Mouse (Mus musculus) liver, postnatal 0 days (tissue): ENCODE data around the gene Npm1. TPM values are rescaled to one million over a fixed set of nuclear protein-coding genes. Genes with fewer than 3 reads are reported as not detected.

Source experiments
- ATAC-seq: fragments of 200-750 bp; cut with Nextera tagmentation; 2 replicates; pipeline ENCODE4 v1.8.0; 2017; ENCODE audit warnings: mild to moderate bottlenecking, moderate library complexity
- DNase-seq: peaks from one replicate; pipeline ENCODE4 v3.0.0-alpha.2; 2016
- H3K27ac ChIP-seq: fragments of 300-500 bp; sonication (generic); 2 replicates; pipeline ENCODE4 v1.5.1; 2014; ENCODE audit warnings: antibody characterized with exemption, moderate library complexity, mild to moderate bottlenecking, low read depth
- H3K27me3 ChIP-seq: fragments of 300-500 bp; sonication (generic); 2 replicates; pipeline ENCODE4 v1.6.1; 2014; ENCODE audit warnings: low read length, control low read depth, mixed read lengths; ENCODE audit not compliant: insufficient read depth
- H3K36me3 ChIP-seq: fragments of 300-500 bp; sonication (generic); replicated peaks from 2 replicates; pipeline ENCODE4 v1.6.1; 2014; ENCODE audit warnings: mild to moderate bottlenecking, control low read depth, low read length, moderate library complexity, mixed read lengths; ENCODE audit not compliant: insufficient read depth
- H3K4me1 ChIP-seq: fragments of 300-500 bp; sonication (generic); 2 replicates; pipeline ENCODE4 v1.6.1; 2014; ENCODE audit warnings: antibody characterized with exemption, mild to moderate bottlenecking, control low read depth; ENCODE audit not compliant: insufficient read depth
- H3K4me2 ChIP-seq: fragments of 300-500 bp; sonication (generic); 2 replicates; pipeline ENCODE4 v1.6.1; 2014; ENCODE audit warnings: low read depth, mild to moderate bottlenecking, low read length, moderate library complexity, mixed read lengths
- H3K4me3 ChIP-seq: fragments of 300-500 bp; sonication (generic); 2 replicates; pipeline ENCODE4 v1.5.1; 2014; ENCODE audit warnings: low read depth, low read length
- H3K9ac ChIP-seq: fragments of 300-500 bp; sonication (generic); replicated peaks from 2 replicates; pipeline ENCODE4 v1.6.1; 2014; ENCODE audit warnings: mild to moderate bottlenecking, moderate library complexity
- H3K9me3 ChIP-seq: fragments of 300-500 bp; sonication (generic); 2 replicates; pipeline ENCODE4 v1.6.1; 2016; ENCODE audit warnings: mild to moderate bottlenecking, control low read depth, low read length, mixed read lengths
- CTCF ChIP-seq: sonication (generic); IDR thresholded peaks from 2 replicates; pipeline ENCODE4 v1.5.1; 2016; ENCODE audit warnings: antibody characterized with exemption, low read depth
- EP300 ChIP-seq: IDR thresholded peaks from 2 replicates; pipeline ENCODE4 v1.6.1; 2016; ENCODE audit warnings: antibody characterized with exemption, low read depth, mild to moderate bottlenecking
- WGBS: fragments of 180-500 bp; shearing (Covaris S2); extraction: QIAGEN DNeasy Blood & Tissue Kit; methylation state at CpG from one replicate; pipeline ENCODE4 v1.1.7; 2014; ENCODE audit not compliant: insufficient replicate concordance; 5-methylcytosine and 5-hydroxymethylcytosine counted together
- polyA plus RNA-seq: library from polyadenylated mRNA; unstranded; fragments of >200 nt; fragmentation: Nextera tagmentation; extraction: Ambion mirVana; gene quantifications from 2 replicates; pipeline ENCODE4 v1.2.1, GENCODE M21; 2015

Npm1 gene
- polyA plus RNA-seq, 1 experiment from 2014 or later = 321 TPM

GRCm38 (mm10) chr11:33148338-33149087 is 14.5 kb downstream of the Npm1 start:
- TF ChIP-seq CTCF = peak; percentile 81
- no peak for TF ChIP-seq EP300
- ATAC-seq = peak; percentile 81

GRCm38 (mm10) chr11:33147572-33148337 is 15.3 kb downstream of the Npm1 start:
- DNase-seq (peak; percentile 44), ATAC-seq (peak; percentile 41)
- Histone ChIP-seq H3K9ac (no peak overlapping the region), H3K4me3 (peak overlapping the region; percentile 44), H3K27me3 (peaks cover 55% of the 10 kb centered on the region), H3K4me1 (peaks cover 16% of the 10 kb centered on the region), H3K27ac (no peak overlapping the region), H3K9me3 (no peaks in the 10 kb centered on the region), H3K4me2 (peak overlapping the region; percentile 73), H3K36me3 (peaks cover 17% of the 10 kb centered on the region)
- WGBS = under 1% methylated on average over 44 of the region's 85 CpGs
- TF ChIP-seq EP300 (no peak), CTCF (no peak)

More at GRCm38 (mm10) chr11:33148338-33149087, 14.5 kb downstream of the Npm1 start:
- 6% methylated on average over 23 of the region's 23 CpGs for WGBS
- H3K4me3 ChIP-seq = peak overlapping the region; percentile 44
- no peak overlapping the region for H3K9ac ChIP-seq
- H3K36me3 ChIP-seq = peaks cover 24% of the 10 kb centered on the region
- peak overlapping the region; percentile 73 for H3K4me2 ChIP-seq
- peaks cover 16% of the 10 kb centered on the region for H3K4me1 ChIP-seq
- H3K9me3 ChIP-seq = no peaks in the 10 kb centered on the region
- no peak overlapping the region for H3K27ac ChIP-seq
- DNase-seq = peak; percentile 74
- H3K27me3 ChIP-seq = peaks cover 47% of the 10 kb centered on the region

DNA sequence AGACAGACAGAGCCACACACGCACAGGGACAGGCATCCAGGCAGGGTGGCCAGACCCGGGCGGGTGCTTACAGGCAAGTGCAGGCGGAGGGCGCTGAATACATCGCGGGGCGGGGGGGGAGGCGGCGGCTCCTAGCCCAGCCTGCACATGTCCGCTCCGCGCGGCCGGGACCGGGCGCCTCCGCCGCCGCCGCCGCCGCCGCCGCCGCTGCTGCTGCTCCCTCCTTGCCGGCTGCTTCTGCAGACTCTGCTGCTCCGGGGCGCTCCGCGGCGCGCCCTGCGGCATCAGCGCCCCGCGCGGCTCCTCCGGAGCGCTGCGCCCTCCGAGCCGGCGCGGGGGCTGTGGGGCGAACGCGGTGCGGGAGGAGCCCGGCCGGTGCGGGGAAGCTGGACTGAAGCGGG is 15.8 kb downstream of the Npm1 start, which contains the start of gene Fgf18:
Fgf18 (minus strand) TSS at position 230 of the 401 bp plus-strand sequence.
- ATAC-seq = peak; percentile 19; the same call in 1 of the 2 replicates
- no peak for DNase-seq
- no peak for TF ChIP-seq CTCF
- Histone ChIP-seq H3K4me3 (peak within 1 kb of the TSS; percentile 44), H3K9ac (no peak within 1 kb of the TSS), H3K9me3 (no peaks in the 10 kb centered on the region), H3K4me1 (peaks cover 16% of the 10 kb centered on the region), H3K36me3 (peaks cover 15% of the 10 kb centered on the region), H3K27me3 (peaks cover 56% of the 10 kb centered on the region), H3K27ac (no peak within 1 kb of the TSS), H3K4me2 (peak within 1 kb of the TSS; percentile 73)
- WGBS = 2% methylated on average over 29 of the region's 53 CpGs

- Histone ChIP-seq H3K4me3 (peak overlapping the region; percentile 44), H3K9me3 (no peaks in the 10 kb centered on the region), H3K36me3 (peaks cover 12% of the 10 kb centered on the region), H3K4me2 (peak overlapping the region; percentile 73), H3K4me1 (peaks cover 16% of the 10 kb centered on the region), H3K27me3 (peaks cover 56% of the 10 kb centered on the region), H3K27ac (no peak overlapping the region), H3K9ac (no peak overlapping the region)
- TF ChIP-seq CTCF (no peak), EP300 (no peak)
- DNase-seq = peak; percentile 32
- ATAC-seq = no peak
- WGBS = 3% methylated on average over 30 of the region's 30 CpGs
These were observed 16.3 kb downstream of the Npm1 start for GRCm38 (mm10) chr11:33146651-33147131.

- no peaks in the 10 kb centered on the region for H3K9me3 ChIP-seq
- 18% methylated on average over 9 of the region's 9 CpGs for WGBS
- DNase-seq = no peak
- no peak overlapping the region for H3K27ac ChIP-seq
- H3K4me2 ChIP-seq = no peak overlapping the region
- ATAC-seq = no peak
- no peak for TF ChIP-seq CTCF
- no peak for TF ChIP-seq EP300
- H3K9ac ChIP-seq = no peak overlapping the region
- H3K36me3 ChIP-seq = peaks cover 6% of the 10 kb centered on the region
- peaks cover 16% of the 10 kb centered on the region for H3K4me1 ChIP-seq
- H3K27me3 ChIP-seq = peaks cover 56% of the 10 kb centered on the region
- no peak overlapping the region for H3K4me3 ChIP-seq
These were observed 16.9 kb downstream of the Npm1 start for GRCm38 (mm10) chr11:33146143-33146497.
